Mouse (Mus musculus) embryonic facial prominence, embryonic 13.5 days (tissue): ENCODE data around the gene Iscu. TPM values are rescaled to one million over a fixed set of nuclear protein-coding genes. Genes with fewer than 3 reads are reported as not detected.
A peak's percentile ranks its signal among the peaks of the same experiment; 100 is the strongest.

Experiments
- ATAC-seq: fragments of 200-750 bp; cut with Nextera tagmentation; 2 replicates; pipeline ENCODE4 v1.8.0; 2017; ENCODE audit warnings: low read depth; ENCODE audit not compliant: insufficient number of reproducible peaks, insufficient read depth, low FRiP score, low TSS enrichment
- H3K27ac ChIP-seq: fragments of 300-500 bp; sonication (generic); 2 replicates; pipeline ENCODE4 v1.5.1; 2015; ENCODE audit warnings: moderate library complexity, mild to moderate bottlenecking, inconsistent platforms
- H3K27me3 ChIP-seq: fragments of 300-500 bp; sonication (generic); 2 replicates; pipeline ENCODE4 v1.6.1; 2015; ENCODE audit warnings: mild to moderate bottlenecking, inconsistent platforms
- H3K36me3 ChIP-seq: fragments of 300-500 bp; sonication (generic); 2 replicates; pipeline ENCODE4 v1.6.1; 2015; ENCODE audit warnings: mild to moderate bottlenecking, inconsistent platforms
- H3K4me1 ChIP-seq: fragments of 300-500 bp; sonication (generic); 2 replicates; pipeline ENCODE4 v1.6.1; 2015; ENCODE audit warnings: inconsistent platforms
- H3K4me2 ChIP-seq: fragments of 300-500 bp; sonication (generic); 2 replicates; pipeline ENCODE4 v1.6.1; 2015; ENCODE audit warnings: moderate library complexity, mild to moderate bottlenecking, inconsistent platforms
- H3K4me3 ChIP-seq: fragments of 300-500 bp; sonication (generic); 2 replicates; pipeline ENCODE4 v1.5.1; 2015; ENCODE audit warnings: mild to moderate bottlenecking, inconsistent platforms
- H3K9ac ChIP-seq: fragments of 300-500 bp; sonication (generic); 2 replicates; pipeline ENCODE4 v1.6.1; 2015; ENCODE audit warnings: mild to moderate bottlenecking, inconsistent platforms
- H3K9me3 ChIP-seq: fragments of 300-500 bp; sonication (generic); 2 replicates; pipeline ENCODE4 v1.6.1; 2016; ENCODE audit warnings: inconsistent platforms
- WGBS: fragments of 180-500 bp; shearing (Covaris S2); methylation state at CpG from one replicate; pipeline ENCODE4 v1.1.7; 2015; ENCODE audit warnings: mixed read lengths; 5-methylcytosine and 5-hydroxymethylcytosine counted together
- polyA plus RNA-seq: library from polyadenylated mRNA; unstranded; fragments of >200 nt; fragmentation: Nextera tagmentation; extraction: Ambion mirVana; gene quantifications from 2 replicates; pipeline ENCODE4 v1.2.1, GENCODE M21; 2015

Gene Iscu
- polyA plus RNA-seq, result 101 and 106 TPM in 2 replicates

GRCm38 (mm10) chr5:113772450-113772895 lies at the start of gene Iscu, which contains the start of gene Sart3:
Iscu (plus strand) TSS chr5:113772748.
Sart3 (minus strand) TSS chr5:113772510.
- H3K9ac ChIP-seq, result peak within 1 kb of the TSS; percentile 96
- peak within 1 kb of the TSS; percentile 83 for H3K4me2 ChIP-seq
- no peaks in the 10 kb centered on the region for H3K9me3 ChIP-seq
- WGBS, result under 1% methylated on average over 45 of the region's 49 CpGs
- H3K27ac ChIP-seq, result peak within 1 kb of the TSS; percentile 98
- H3K27me3 ChIP-seq, result no peaks in the 10 kb centered on the region
- peak; percentile 86 for ATAC-seq
- H3K36me3 ChIP-seq, result peaks cover 49% of the 10 kb centered on the region
- H3K4me3 ChIP-seq, result peak within 1 kb of the TSS; percentile 93
- peaks cover 31% of the 10 kb centered on the region for H3K4me1 ChIP-seq

- WGBS, result 35% methylated on average over 8 of the region's 8 CpGs
- H3K9me3 ChIP-seq, result no peaks in the 10 kb centered on the region
- no peak overlapping the region for H3K9ac ChIP-seq
- H3K27me3 ChIP-seq, result peaks cover 10% of the 10 kb centered on the region; the same call in 1 of the 2 replicates
- no peak overlapping the region for H3K4me3 ChIP-seq
- H3K4me2 ChIP-seq, result no peak overlapping the region
- no peak overlapping the region for H3K27ac ChIP-seq
- no peak for ATAC-seq
- H3K36me3 ChIP-seq, result no peaks in the 10 kb centered on the region
- H3K4me1 ChIP-seq, result 0 out of 2 replicates have a peak, but pooled peaks cover 5% of the 10 kb centered on the region
Observed at GRCm38 (mm10) chr5:113723567-113724237, 48.8 kb upstream of the Iscu start.

GRCm38 (mm10) chr5:113724446-113724845 lies 48.1 kb upstream of the Iscu start, which contains the start of gene 1700069L16Rik:
1700069L16Rik (minus strand) TSS chr5:113724772.
- Histone ChIP-seq H3K4me2 (no peak within 1 kb of the TSS), H3K36me3 (no peaks in the 10 kb centered on the region), H3K9me3 (no peaks in the 10 kb centered on the region), H3K27me3 (0 out of 2 replicates have a peak, but pooled peaks cover 8% of the 10 kb centered on the region), H3K9ac (no peak within 1 kb of the TSS), H3K27ac (no peak within 1 kb of the TSS), H3K4me3 (no peak within 1 kb of the TSS), H3K4me1 (0 out of 2 replicates have a peak, but pooled peaks cover 5% of the 10 kb centered on the region)
- no peak for ATAC-seq
- 3% methylated on average over 15 of the region's 15 CpGs for WGBS

- no peak overlapping the region for H3K4me3 ChIP-seq
- 0 out of 2 replicates have a peak, but pooled peaks cover 5% of the 10 kb centered on the region for H3K4me1 ChIP-seq
- no peaks in the 10 kb centered on the region for H3K9me3 ChIP-seq
- ATAC-seq, result no peak
- H3K4me2 ChIP-seq, result no peak overlapping the region
- H3K9ac ChIP-seq, result no peak overlapping the region
- no peak overlapping the region for H3K27ac ChIP-seq
- 0 out of 2 replicates have a peak, but pooled peaks cover 8% of the 10 kb centered on the region for H3K27me3 ChIP-seq
- no peaks in the 10 kb centered on the region for H3K36me3 ChIP-seq
- 65% methylated on average over 12 of the region's 12 CpGs for WGBS
Observed at GRCm38 (mm10) chr5:113725417-113725816, 47.1 kb upstream of the Iscu start.

- 69% methylated on average over 6 of the region's 6 CpGs for WGBS
- Histone ChIP-seq H3K4me3 (no peak overlapping the region), H3K27me3 (0 out of 2 replicates have a peak, but pooled peaks cover 8% of the 10 kb centered on the region), H3K9ac (no peak overlapping the region), H3K9me3 (no peaks in the 10 kb centered on the region), H3K36me3 (no peaks in the 10 kb centered on the region), H3K27ac (no peak overlapping the region), H3K4me2 (no peak overlapping the region), H3K4me1 (0 out of 2 replicates have a peak, but pooled peaks cover 5% of the 10 kb centered on the region)
- ATAC-seq, result no peak
Observed at GRCm38 (mm10) chr5:113726618-113727017, 45.9 kb upstream of the Iscu start.

GRCm38 (mm10) chr5:113727238-113727637 lies 45.3 kb upstream of the Iscu start:
- 63% methylated on average over 12 of the region's 12 CpGs for WGBS
- Histone ChIP-seq H3K27me3 (0 out of 2 replicates have a peak, but pooled peaks cover 8% of the 10 kb centered on the region), H3K4me3 (no peak overlapping the region), H3K4me1 (0 out of 2 replicates have a peak, but pooled peaks cover 5% of the 10 kb centered on the region), H3K27ac (no peak overlapping the region), H3K36me3 (no peaks in the 10 kb centered on the region), H3K9ac (no peak overlapping the region), H3K4me2 (no peak overlapping the region), H3K9me3 (no peaks in the 10 kb centered on the region)
- ATAC-seq, result no peak

GRCm38 (mm10) chr5:113728011-113728410 lies 44.5 kb upstream of the Iscu start:
- Histone ChIP-seq H3K27me3 (0 out of 2 replicates have a peak, but pooled peaks cover 8% of the 10 kb centered on the region), H3K4me1 (0 out of 2 replicates have a peak, but pooled peaks cover 5% of the 10 kb centered on the region), H3K9ac (no peak overlapping the region), H3K4me2 (no peak overlapping the region), H3K4me3 (no peak overlapping the region), H3K36me3 (no peaks in the 10 kb centered on the region), H3K27ac (no peak overlapping the region), H3K9me3 (no peaks in the 10 kb centered on the region)
- ATAC-seq, result no peak
- 47% methylated on average over 7 of the region's 7 CpGs for WGBS

- H3K9me3 ChIP-seq, result no peaks in the 10 kb centered on the region
- no peak overlapping the region for H3K4me3 ChIP-seq
- H3K4me2 ChIP-seq, result no peak overlapping the region
- 0 out of 2 replicates have a peak, but pooled peaks have one; percentile 52 for ATAC-seq
- no peak overlapping the region for H3K9ac ChIP-seq
- WGBS, result 82% methylated on average over 7 of the region's 7 CpGs
- H3K27me3 ChIP-seq, result 0 out of 2 replicates have a peak, but pooled peaks cover 4% of the 10 kb centered on the region
- H3K27ac ChIP-seq, result no peak overlapping the region
- 0 out of 2 replicates have a peak, but pooled peaks cover 5% of the 10 kb centered on the region for H3K4me1 ChIP-seq
- no peaks in the 10 kb centered on the region for H3K36me3 ChIP-seq
Observed at GRCm38 (mm10) chr5:113728691-113729090, 43.9 kb upstream of the Iscu start.

GRCm38 (mm10) chr5:113730641-113731121 lies 41.9 kb upstream of the Iscu start:
- H3K9me3 ChIP-seq, result no peaks in the 10 kb centered on the region
- 64% methylated on average over 7 of the region's 7 CpGs for WGBS
- H3K4me3 ChIP-seq, result no peak overlapping the region
- no peak overlapping the region for H3K9ac ChIP-seq
- no peaks in the 10 kb centered on the region for H3K36me3 ChIP-seq
- H3K27me3 ChIP-seq, result no peaks in the 10 kb centered on the region
- H3K4me1 ChIP-seq, result peaks cover 4% of the 10 kb centered on the region; the same call in 1 of the 2 replicates
- no peak overlapping the region for H3K27ac ChIP-seq
- ATAC-seq, result no peak
- no peak overlapping the region for H3K4me2 ChIP-seq

GRCm38 (mm10) chr5:113731174-113731573 lies 41.4 kb upstream of the Iscu start:
- Histone ChIP-seq H3K4me3 (no peak overlapping the region), H3K9me3 (no peaks in the 10 kb centered on the region), H3K27me3 (no peaks in the 10 kb centered on the region), H3K4me2 (no peak overlapping the region), H3K4me1 (peaks cover 5% of the 10 kb centered on the region), H3K9ac (no peak overlapping the region), H3K36me3 (no peaks in the 10 kb centered on the region), H3K27ac (no peak overlapping the region)
- WGBS, result 91% methylated on average over 7 of the region's 7 CpGs
- no peak for ATAC-seq

GRCm38 (mm10) chr5:113732182-113732581 lies 40.4 kb upstream of the Iscu start:
- H3K27ac ChIP-seq, result no peak overlapping the region
- 24% methylated on average over 6 of the region's 6 CpGs for WGBS
- no peak overlapping the region for H3K4me3 ChIP-seq
- no peak for ATAC-seq
- no peaks in the 10 kb centered on the region for H3K36me3 ChIP-seq
- H3K4me1 ChIP-seq, result peaks cover 15% of the 10 kb centered on the region
- no peaks in the 10 kb centered on the region for H3K27me3 ChIP-seq
- no peaks in the 10 kb centered on the region for H3K9me3 ChIP-seq
- no peak overlapping the region for H3K4me2 ChIP-seq
- H3K9ac ChIP-seq, result no peak overlapping the region
